Mouse (Mus musculus) heart, embryonic 11.5 days (tissue): ENCODE measurements around the gene Cts8. TPM values are rescaled to one million over a fixed set of nuclear protein-coding genes. Genes with fewer than 3 reads are reported as not detected.

Experiments used
- ATAC-seq: fragments of 200-750 bp; cut with Nextera tagmentation; replicated peaks from 2 replicates; pipeline ENCODE4 v1.8.0; 2017; ENCODE audit warnings: moderate library complexity; ENCODE audit not compliant: insufficient number of reproducible peaks, low FRiP score, low TSS enrichment
- H3K27ac ChIP-seq: fragments of 300-500 bp; sonication (generic); 2 replicates; pipeline ENCODE4 v1.5.1; 2014; ENCODE audit warnings: mild to moderate bottlenecking, low read depth, low read length
- H3K27me3 ChIP-seq: fragments of 300-500 bp; sonication (generic); 2 replicates; pipeline ENCODE4 v1.6.1; 2014; ENCODE audit warnings: mild to moderate bottlenecking, low read length, mixed read lengths; ENCODE audit not compliant: control insufficient read depth, insufficient read depth
- H3K36me3 ChIP-seq: fragments of 300-500 bp; sonication (generic); 2 replicates; pipeline ENCODE4 v1.6.1; 2014; ENCODE audit warnings: mild to moderate bottlenecking, low read length, moderate library complexity, mixed read lengths; ENCODE audit not compliant: control insufficient read depth, insufficient read depth
- H3K4me1 ChIP-seq: fragments of 300-500 bp; sonication (generic); 2 replicates; pipeline ENCODE4 v1.6.1; 2014; ENCODE audit warnings: low read length; ENCODE audit not compliant: control insufficient read depth, insufficient read depth
- H3K4me2 ChIP-seq: fragments of 300-500 bp; sonication (generic); 2 replicates; pipeline ENCODE4 v1.6.1; 2014; ENCODE audit warnings: mild to moderate bottlenecking, moderate library complexity
- H3K4me3 ChIP-seq: fragments of 300-500 bp; sonication (generic); 2 replicates; pipeline ENCODE4 v1.5.1; 2014; ENCODE audit warnings: low read depth, low read length
- H3K9ac ChIP-seq: fragments of 300-500 bp; sonication (generic); 2 replicates; pipeline ENCODE4 v1.6.1; 2014; ENCODE audit warnings: mild to moderate bottlenecking, low read depth, low read length, moderate library complexity
- H3K9me3 ChIP-seq: fragments of 300-500 bp; sonication (generic); replicated peaks from 2 replicates; pipeline ENCODE4 v1.6.1; 2016; ENCODE audit warnings: low read length; ENCODE audit not compliant: control insufficient read depth
- WGBS: fragments of 180-500 bp; shearing (Covaris S2); extraction: QIAGEN DNeasy Blood & Tissue Kit; methylation state at CpG from one replicate; pipeline ENCODE4 v1.1.7; 2014; ENCODE audit not compliant: insufficient replicate concordance; 5-methylcytosine and 5-hydroxymethylcytosine counted together
- polyA plus RNA-seq: library from polyadenylated mRNA; unstranded; fragments of >200 nt; fragmentation: Nextera tagmentation; extraction: Ambion mirVana; gene quantifications from 2 replicates; pipeline ENCODE4 v1.2.1, GENCODE M21; 2014

Gene Cts8
- polyA plus RNA-seq = not detected in 2 replicates

GRCm38 (mm10) chr13:61255258-61255657 is at the start of gene Cts8:
Gene Cts8 (minus strand): TSS chr13:61255358.
- H3K27me3 ChIP-seq = no peaks in the 10 kb centered on the region
- no peak for ATAC-seq

DNA sequence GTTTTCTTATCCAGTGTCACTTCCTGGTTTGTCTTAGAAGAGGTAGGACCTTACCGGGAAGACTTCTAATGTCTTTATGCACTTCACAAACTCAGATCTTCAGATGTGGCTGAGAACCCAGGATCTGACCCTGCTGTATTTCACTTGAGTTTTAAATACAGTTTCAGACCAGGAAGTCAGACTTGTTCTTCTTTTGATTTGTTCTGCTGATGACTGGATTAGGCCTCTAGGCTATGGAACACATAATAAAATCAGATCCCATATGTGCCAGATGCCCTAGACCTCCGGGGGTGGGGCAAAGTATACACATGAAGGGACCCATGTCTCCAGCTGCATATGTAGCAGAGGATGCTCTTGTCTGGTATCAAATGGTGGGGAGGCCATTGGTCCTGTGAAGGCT is 33.6 kb upstream of the Cts8 start, which contains the start of gene Gm49398:
Gene Gm49398, minus strand, starts transcription at position 101 of the 400 bp plus-strand sequence.
- no peak for ATAC-seq
- Histone ChIP-seq H3K27me3 (no peaks in the 10 kb centered on the region), H3K4me1 (no peaks in the 10 kb centered on the region), H3K27ac (no peak within 1 kb of the TSS), H3K9ac (no peak within 1 kb of the TSS), H3K9me3 (no peaks in the 10 kb centered on the region), H3K4me2 (no peak within 1 kb of the TSS), H3K4me3 (no peak within 1 kb of the TSS), H3K36me3 (no peaks in the 10 kb centered on the region)
- WGBS = 74% methylated on average over 2 of the region's 2 CpGs

More at GRCm38 (mm10) chr13:61255258-61255657, at the start of gene Cts8:
- H3K4me1 ChIP-seq = no peaks in the 10 kb centered on the region
- peaks cover 6% of the 10 kb centered on the region; the same call in 1 of the 2 replicates for H3K9me3 ChIP-seq
- no peak within 1 kb of the TSS for H3K9ac ChIP-seq
- no peaks in the 10 kb centered on the region for H3K36me3 ChIP-seq
- no peak within 1 kb of the TSS for H3K4me3 ChIP-seq
- WGBS = 68% methylated on average over 2 of the region's 2 CpGs
- H3K4me2 ChIP-seq = no peak within 1 kb of the TSS
- H3K27ac ChIP-seq = no peak within 1 kb of the TSS

GRCm38 (mm10) chr13:61241076-61241947 is 13.8 kb downstream of the Cts8 start:
- Histone ChIP-seq H3K4me1 (no peaks in the 10 kb centered on the region), H3K9me3 (no peaks in the 10 kb centered on the region), H3K36me3 (no peaks in the 10 kb centered on the region), H3K9ac (no peak overlapping the region), H3K27me3 (no peaks in the 10 kb centered on the region), H3K27ac (no peak overlapping the region), H3K4me2 (no peak overlapping the region), H3K4me3 (no peak overlapping the region)
- no peak for ATAC-seq
- 49% methylated on average over 13 of the region's 13 CpGs for WGBS

DNA sequence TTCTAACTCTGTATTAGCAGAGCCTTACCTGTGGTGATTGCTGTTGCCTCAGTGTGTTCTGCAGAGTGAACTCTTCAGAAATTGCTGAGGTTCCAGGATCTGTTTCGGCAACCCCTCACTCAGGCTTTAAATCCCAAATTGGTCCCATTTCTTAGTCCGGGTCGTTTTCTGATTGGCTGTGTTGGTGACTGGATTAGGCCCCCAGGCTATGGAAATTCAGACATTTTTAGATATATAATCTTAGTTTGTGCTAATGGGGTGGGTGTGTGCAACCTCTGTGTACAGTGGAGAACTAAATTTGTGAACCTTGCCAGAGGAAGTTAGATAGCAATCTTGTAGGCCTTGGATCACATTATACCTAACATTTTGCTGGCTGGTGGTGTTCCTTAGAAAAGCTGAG is 51.8 kb downstream of the Cts8 start, which contains the start of gene Cts6:
Gene Cts6, minus strand, starts transcription at position 101 of the 400 bp plus-strand sequence.
- Histone ChIP-seq H3K4me2 (no peak within 1 kb of the TSS), H3K36me3 (no peaks in the 10 kb centered on the region), H3K9me3 (0 out of 2 replicates have a peak, but pooled peaks cover 4% of the 10 kb centered on the region), H3K27me3 (no peaks in the 10 kb centered on the region), H3K27ac (no peak within 1 kb of the TSS), H3K4me3 (no peak within 1 kb of the TSS), H3K4me1 (no peaks in the 10 kb centered on the region), H3K9ac (no peak within 1 kb of the TSS)
- ATAC-seq = no peak
- 81% methylated on average over 3 of the region's 3 CpGs for WGBS

Other genes with a start within 250 kb of the Cts8 start
- 0.17 and 0.30 TPM in 2 replicates for gene Ctsj, start 249.4 kb downstream of the Cts8 start, polyA plus RNA-seq
- gene Ctsq, start 214.7 kb downstream of the Cts8 start, polyA plus RNA-seq = not detected in 2 replicates
- not detected in 2 replicates for gene Ctsr, start 91.1 kb downstream of the Cts8 start, polyA plus RNA-seq
- gene Cts6, start 51.9 kb downstream of the Cts8 start, polyA plus RNA-seq = not detected in 2 replicates
- not detected in 2 replicates for gene Gm49398, start 33.5 kb upstream of the Cts8 start, polyA plus RNA-seq
- gene Cts7, start 102.8 kb upstream of the Cts8 start, polyA plus RNA-seq = not detected in 2 replicates